Mouse (Mus musculus): Measurements from ENCODE around the gene Lrrc43.

- TF ChIP-seq CTCF (conservative IDR thresholded peaks at IDR 0.05; ENCODE audit: low read length) (no peak), NANOG (IDR thresholded peaks at IDR 0.05; ENCODE audit: borderline replicate concordance, low read length) (no peak)
These were observed 67.3 kb downstream of the Lrrc43 start for GRCm38 (mm10) chr5:123556451-123556850.

Data from E14TG2a.4 (cell line).